Mouse (Mus musculus) midbrain, embryonic 15.5 days (tissue): ENCODE data around the gene Snx7. TPM values are rescaled to one million over a fixed set of nuclear protein-coding genes. Genes with fewer than 3 reads are reported as not detected.

ENCODE experiments used
- microRNA-seq: library from miRNA; unstranded; fragments of <30 nt; microRNA quantifications from one replicate; pipeline ENCODE4, GENCODE M21; 2016
- polyA plus RNA-seq: library from polyadenylated mRNA; unstranded; fragments of >200 nt; fragmentation: Nextera tagmentation; extraction: Ambion mirVana; gene quantifications from 2 replicates; pipeline ENCODE4 v1.2.1, GENCODE M21; 2015

Snx7 gene
- polyA plus RNA-seq, 1 experiment from 2014 or later = 9.8 TPM

Small RNA genes within 50 kb of the gene (microRNA-seq; reads per million reads assigned to microRNA genes)
- gene Gm24811 = not detected
